Mouse (Mus musculus): ENCODE data around the gene Arhgap25.

The Arhgap25 gene

DNA sequence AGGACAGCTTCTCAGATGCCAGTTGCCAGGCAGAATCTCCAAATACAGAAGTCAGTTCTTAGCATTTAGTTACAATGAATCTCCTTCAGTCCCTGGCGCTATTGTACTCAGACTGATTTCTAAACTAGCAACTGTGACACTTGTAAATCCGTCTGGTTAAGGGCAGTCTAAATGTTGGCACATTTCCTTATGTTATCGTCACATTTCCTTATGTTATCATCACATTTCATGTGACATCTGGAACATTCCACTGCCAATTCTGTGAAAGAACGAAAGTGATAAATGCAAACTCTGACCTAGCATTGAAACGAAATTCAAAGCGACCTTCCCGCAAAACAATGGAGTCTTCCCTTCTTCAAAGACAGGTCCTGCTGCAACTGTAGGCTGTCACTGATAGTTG lies 87.8 kb downstream of the Arhgap25 start:
- DNase-seq (ENCODE audit: low spot score), result no peak

DNA sequence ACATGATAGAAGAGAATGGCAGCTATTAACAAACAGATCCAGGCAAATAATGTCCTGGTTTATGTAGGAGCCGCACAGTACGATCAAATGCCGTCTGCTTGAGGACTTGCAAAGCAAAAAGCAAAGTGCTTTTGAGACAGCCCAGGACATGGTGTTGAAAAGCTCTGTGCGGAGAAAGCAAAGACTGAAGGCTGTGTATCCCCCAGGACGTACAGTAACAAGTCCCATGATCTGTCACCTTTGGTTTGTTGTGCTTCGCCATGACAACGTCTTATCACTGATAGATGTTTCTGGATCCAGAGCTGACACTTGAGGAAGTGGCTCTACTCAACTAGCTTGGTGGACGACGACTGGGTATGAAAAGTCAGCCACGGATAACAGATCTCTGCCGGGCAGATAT lies 89.8 kb downstream of the Arhgap25 start:
- no peak for DNase-seq (ENCODE audit: low spot score)

DNA sequence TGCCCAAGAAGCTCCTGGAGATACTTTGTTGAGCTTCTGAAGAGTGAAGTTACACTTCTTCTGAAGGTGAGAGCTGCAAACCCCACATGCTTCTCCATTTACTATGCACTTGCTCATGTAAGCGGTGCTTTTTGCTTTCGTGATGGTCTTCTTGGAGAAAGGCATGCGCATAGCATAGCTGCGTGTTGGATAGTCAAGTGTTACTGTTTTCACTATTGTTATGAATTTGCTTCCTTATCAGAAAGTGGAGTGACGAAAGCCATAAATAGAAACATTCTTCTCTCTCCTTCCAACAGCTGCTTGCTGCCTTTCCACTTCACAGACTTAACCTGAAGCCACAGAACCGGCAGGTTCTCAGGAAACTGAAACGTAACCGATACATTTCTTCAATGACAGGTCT lies 96.3 kb downstream of the Arhgap25 start:
- no peak for DNase-seq (ENCODE audit: low spot score)

DNA sequence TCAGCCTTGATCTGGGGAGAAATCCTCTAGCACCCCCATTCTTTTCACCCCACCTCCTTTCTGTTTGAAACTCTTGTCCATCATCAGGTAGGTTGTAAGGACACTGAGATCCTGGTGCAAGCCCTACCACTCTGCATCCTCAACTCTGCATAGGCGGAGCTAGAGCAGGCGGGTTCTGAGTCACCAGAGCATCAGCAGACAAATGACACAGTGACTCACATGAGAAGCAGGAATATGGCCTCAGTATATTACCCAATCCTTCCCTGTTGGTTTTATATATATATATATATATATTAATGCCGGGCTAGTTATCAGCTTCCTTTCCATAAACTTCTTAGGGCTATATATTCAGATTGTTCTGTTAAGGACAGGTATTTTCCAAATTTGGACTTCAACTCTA lies 97.3 kb downstream of the Arhgap25 start:
- DNase-seq (ENCODE audit: low spot score), result no peak

DNA sequence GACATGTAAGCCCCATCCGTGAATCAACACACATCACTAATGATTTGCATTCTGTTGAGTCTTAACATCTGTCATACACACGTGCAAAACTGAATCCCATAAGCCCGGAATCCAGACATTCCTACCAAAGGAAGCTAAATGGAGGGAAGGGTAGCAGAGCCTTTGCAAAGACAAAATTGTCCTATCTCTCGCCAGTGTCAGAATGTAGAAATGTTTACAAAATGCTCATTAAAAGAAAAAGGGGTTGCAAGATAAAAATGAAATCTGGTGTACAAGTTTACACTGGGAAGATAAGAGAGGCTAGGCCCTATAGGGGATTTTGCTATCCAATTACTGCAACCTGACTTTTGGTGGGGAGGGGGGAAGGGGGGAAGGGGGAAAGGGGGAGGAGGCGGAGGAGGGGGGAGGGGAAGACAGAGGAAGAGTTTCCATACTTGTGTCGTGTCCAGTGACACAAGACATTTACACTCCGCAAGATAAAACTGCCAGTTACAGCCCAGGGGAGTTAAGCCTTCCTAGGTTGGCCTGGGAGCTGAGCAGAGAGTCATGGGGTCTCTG lies 104.5 kb downstream of the Arhgap25 start, which contains the start of gene Bmp10:
Bmp10 (plus strand) TSS at position 508 of the 558 bp plus-strand sequence.
- no peak for DNase-seq (ENCODE audit: low spot score)

DNA sequence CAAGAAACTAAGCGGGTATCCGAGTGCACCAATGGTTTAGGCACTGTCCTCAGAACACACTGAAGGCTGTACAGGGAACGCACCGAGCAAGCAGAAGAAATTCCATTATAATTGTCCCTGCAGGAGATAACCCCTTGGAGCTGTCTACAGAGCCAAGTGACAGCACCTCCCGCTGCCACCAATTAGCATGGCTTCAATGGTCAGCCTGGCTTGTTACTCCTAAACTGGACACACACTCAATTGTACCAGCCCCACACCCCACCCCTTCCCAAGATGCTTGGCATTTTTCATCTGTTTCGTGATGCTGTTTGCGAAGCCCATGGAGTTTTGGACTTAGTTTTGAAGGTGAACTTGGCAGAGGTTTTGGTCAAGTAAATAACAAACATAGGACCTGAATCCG lies 105.4 kb downstream of the Arhgap25 start:
- no peak for DNase-seq (ENCODE audit: low spot score)

DNA sequence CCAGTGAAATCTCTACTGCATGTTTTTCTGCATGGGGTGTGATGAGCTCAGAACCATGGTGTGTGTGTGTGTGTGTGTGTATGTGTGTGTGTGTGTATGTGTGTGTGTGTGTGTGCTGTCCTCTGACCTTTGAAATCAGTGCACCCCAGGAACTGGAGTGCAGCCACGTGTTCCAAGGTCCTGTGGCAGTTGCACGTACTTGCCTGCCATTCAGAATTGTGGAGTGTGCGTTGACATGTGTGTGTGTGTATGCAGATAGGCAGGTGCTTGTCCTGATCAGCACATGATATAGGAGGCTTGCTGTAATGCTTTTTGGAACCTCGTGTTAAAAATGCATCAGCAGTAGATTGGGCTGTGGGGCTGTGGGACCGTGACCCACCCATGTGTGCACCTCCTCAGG lies 106.1 kb downstream of the Arhgap25 start:
- DNase-seq (ENCODE audit: low spot score), result no peak

DNA sequence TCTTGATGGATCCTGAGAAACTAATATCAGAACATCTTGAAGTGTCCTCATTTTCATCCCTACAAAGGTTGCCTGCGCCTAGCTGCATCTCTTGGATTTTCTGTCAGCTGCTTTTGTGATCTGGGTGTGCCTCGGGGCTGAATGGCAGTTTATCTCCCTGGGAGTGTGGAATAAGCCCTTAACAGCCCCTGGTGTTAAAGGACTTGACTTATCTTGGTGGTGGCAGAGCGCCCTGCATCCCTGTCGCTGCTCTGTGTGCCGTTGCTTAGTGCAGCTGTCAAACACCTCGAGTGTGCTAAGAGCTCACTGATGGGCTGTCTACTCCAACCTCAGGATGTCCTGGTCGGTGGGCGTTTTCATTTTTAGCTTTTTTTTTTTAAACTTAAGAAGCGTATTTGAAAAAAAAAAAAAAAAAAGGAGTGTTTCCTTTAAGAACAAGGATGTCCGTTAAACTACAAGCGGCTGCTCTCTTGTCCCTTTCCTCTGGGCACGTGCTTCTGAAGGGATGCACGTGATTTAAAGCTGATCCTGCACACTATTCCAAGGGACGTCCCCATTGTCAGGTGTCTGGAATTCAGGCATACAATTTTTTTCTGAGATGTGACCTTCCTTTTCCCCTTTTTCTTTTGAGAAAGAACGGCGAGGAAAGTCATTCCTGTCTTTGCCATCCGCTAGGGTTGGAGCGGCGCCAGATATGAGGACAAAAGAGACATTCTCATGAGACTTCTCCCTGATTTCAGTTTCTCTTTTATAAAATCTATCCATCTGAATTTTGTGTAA lies 108.8 kb downstream of the Arhgap25 start:
- DNase-seq (ENCODE audit: low spot score), result no peak

DNA sequence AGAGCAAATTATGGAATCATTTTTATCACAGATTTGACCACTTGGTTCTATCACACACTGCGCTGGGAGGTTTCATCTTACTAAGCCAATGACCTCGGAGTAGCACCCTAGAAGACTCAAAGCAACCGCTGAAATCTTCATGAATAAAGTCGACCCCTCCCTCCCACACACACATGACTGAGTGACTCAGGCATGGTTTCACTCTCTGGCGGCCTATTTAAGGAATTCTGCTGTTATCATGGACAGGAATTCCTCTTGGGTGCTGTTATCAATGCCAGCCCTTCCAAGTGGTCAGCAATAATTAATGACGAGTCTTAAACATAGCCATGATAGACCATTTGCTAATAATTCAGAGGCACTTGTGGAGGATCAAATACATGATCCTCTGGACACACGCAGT lies 110.8 kb downstream of the Arhgap25 start:
- DNase-seq (ENCODE audit: low spot score), result no peak

DNA sequence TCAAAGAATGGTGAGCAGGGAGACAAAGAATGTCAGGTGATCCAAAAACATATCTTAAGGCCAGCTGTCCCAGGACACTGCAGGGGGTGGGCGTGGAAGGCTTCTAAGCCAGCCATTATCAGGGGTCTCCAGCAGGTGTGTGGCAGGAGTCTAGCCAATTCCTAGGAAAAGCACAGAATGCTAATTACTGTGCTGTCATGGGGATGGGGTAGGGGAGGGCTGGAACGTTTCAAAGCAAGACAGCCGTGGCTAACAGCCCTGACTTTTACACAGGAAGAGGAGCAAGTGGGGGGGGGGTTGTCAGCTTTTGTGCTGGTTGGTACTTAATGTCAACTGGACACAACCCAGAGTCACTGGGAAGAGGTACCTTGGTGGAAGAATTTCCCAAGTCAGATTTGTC lies 121.0 kb downstream of the Arhgap25 start:
- no peak for DNase-seq (ENCODE audit: low spot score)

Data from c-Kit-positive CD71-positive TER-119-positive erythroid progenitor cells, embryonic 14.5 days (primary cell).